Mouse (Mus musculus): ENCODE data around the gene Lyar.

Gene Lyar

DNA sequence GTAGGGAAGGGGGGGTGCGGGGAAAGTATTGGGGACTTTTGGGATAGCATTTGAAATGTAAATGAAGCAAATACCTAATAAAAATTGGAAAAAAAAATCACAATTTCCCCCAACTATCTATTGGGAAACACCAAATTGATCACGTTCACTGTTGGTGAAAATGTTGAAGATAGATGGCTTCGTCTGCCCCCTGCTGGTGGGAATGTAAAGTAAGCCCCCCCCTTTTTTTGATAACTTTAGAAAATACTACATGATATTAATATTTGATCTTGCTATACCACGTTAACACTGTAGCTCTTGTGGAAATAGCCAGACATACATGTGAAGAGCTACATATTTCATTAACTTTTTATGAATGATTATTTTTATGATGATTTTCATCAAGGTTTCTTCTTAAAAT, 34.9 kb downstream of the Lyar start:
- in situ Hi-C loops (cut with MseI, MboI) = no loop called here

DNA sequence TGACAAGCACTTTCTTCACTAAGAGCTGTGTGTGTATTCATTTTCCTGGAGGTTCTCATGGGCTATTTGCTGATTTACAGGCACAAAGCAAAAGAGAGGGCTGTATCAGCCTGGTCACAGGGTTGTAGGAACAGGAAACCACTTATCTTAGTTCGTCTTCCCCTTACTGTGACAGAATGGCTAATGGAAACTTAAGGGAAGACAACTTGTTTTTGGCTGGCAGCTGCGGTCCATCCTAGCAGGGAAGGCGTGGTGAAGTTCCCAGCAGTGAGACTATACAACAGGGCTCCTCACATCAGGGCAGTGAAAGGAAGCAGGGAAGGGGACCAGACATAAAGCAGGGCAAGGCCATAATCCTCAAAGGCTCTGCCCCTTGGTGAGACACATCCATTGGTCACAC, 35.4 kb downstream of the Lyar start:
- in situ Hi-C loops (cut with MseI, MboI) = no loop called here

DNA sequence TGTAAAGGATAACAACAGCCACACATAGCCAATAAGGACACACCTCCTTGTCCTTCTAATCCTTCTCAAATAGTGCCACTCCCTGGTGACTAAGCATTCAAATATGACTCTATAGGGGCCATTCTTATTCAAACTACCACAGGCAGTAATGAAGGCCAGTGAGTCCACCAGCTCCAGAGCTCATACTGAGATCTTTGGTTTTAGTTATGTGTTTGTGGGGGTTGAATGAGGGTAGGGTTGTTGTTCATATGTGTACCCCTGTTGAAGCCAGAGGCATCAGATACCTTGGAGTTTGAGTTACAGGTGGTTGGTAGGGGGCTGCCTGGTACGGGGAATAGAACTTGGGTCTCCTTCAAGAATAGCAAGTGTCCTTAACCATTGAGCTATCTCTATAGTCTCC, 36.3 kb downstream of the Lyar start:
- in situ Hi-C loops (cut with MseI, MboI) = no loop called here

DNA sequence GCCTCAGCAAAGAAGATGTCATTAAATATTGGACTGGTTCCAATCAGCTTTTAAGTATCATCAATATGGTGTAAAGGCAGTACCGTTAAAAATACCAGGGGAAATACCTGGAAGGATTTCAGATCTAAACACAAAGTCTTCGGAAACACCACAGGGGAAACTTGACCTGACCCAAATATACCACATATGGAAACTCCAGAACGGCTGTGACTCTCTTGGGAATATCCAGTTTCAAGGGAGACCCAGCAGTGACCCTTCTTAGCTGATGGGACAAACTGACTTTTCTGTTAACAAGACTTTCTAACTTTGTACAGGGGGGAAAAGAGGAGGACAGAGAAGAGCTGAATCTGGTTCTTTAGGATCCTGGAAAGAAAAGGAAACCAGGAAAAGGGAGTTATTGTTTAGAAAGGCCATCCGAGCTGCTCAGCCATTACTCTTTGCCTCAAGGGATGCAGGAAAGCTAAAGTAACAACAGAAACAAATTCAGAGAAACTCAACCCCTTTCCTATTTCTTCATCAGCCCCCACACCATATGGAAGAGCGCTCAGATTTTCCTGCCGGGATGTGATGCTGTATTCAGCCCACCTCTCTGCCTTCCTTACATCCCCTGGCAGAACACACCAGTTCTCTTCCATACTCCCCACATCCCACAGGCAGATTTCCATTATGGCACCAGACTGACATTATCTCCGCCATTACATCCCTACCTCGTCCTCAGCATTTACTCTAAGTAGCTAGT, 37.9 kb downstream of the Lyar start:
- in situ Hi-C loops (cut with MseI, MboI) = no loop called here

DNA sequence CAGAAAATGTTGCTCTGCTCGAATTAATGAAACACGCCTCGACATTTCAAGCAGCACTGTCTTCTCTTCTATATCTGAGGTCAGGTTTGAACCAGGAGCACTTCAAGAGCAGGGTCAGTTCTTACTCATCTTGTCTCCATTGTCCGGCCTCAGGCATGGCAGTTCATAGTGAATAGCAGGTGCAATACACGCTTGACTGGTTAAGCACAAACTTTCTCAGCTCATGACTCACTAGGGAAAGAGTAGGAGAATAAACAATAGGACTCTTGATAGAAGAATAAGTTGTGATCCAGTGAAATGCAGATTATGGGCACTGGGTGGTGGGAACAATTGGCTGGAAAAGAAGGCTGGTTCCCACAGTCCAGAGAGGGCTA, 38.5 kb downstream of the Lyar start:
- in situ Hi-C loops (cut with MseI, MboI) = no loop called here

DNA sequence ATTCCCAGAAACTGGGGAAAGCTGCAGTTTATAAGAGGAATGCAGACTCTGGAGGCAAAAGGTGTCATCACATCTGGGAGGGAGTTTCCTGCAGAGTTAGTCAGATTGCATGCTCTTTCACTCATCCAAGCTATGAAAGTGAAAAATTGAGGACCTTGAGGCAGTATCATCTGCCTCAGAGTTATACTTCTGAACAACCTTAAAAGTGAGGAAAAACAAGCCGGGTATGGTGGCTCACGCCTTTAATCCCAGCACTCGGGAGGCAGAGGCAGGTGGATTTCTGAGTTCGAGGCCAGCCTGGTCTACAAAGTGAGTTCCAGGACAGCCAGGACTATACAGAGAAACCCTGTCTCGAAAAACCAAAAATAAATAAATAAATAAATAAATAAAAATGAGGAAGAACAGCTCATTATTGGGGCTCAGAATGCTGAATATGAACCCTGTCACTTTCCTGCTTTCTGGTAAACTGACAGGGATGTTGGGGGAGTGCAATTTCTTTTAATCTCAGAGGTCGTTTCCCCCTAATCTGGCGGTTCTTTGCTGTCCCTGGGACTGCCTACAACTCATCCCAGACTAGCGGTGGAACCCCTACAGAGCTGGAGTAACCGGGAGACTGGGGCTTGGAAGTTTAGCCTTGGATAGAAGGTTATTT, 39.3 kb downstream of the Lyar start:
- in situ Hi-C loops (cut with MseI, MboI) = no loop called here

DNA sequence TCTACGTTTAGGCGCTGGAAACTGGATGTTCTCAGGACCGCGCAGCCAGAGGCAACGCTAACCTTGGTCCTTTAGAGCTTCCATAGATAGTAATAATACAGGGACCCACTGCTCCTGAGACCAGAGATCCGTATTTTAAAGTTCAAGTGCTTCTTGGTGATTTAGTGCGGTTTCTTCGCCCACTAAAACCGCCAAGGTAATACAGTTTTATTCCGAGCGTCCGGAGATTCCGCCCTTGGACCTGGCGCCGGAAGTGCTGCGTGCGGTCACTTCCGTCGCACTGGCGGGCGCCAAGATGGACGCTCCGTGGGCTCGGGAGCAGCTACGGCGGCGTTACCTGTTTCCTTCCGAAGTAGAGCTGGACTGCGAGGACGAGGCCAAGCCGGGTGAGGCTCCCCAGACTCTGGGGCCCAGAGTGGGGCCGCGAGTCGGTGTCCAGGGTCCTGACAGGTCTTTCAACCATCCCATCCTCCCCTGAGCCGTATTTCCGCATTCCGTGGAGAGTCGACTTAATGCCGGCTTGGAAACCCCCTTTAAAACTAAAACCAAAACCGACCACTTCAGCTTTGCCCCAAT, 39.9 kb downstream of the Lyar start, which contains the start of gene Tmem128:
Gene Tmem128 (plus strand): TSS at position 79 of the 576 bp plus-strand sequence.
- in situ Hi-C loops (cut with MseI, MboI) = no loop called here

DNA sequence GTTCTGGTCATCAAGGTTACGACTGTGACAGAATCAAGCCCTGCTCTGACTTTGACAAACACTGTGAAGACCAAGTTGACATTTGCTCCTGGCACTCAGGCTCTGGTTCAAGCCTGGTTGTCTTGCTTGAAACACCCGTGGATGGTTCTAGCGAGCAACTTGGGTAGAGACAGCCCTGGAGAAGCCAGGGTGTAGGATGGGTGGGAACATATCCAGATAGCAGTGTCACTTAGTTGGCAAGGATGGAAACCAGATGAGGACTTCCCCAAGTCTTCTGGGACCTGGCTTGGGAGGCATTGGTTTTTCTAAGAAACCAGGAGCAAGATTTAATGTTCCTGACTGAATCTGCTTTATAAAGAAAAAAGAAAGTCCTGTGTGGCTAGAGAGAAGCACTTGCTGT, 50.7 kb downstream of the Lyar start:
- in situ Hi-C loops (cut with MseI, MboI) = no loop called here

DNA sequence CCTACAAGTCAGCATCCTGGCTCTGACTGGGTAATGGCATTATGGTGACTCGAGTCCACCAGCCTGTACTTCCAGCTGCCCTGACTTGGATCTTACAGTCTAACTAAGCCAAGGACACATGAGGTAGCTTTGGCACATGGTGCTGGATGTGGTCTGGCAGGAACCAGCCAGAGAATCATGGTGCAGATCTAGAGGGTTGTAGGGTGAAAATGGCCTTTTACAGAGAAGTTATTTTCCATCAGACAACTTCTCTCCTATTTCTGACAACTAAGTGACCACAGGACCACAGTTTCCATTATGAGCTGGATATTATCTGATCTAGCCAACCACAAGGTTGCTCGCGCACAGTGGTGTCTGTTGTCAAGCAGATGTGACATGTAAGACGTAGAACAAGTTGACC, 53.6 kb downstream of the Lyar start:
- in situ Hi-C loops (cut with MseI, MboI) = no loop called here

DNA sequence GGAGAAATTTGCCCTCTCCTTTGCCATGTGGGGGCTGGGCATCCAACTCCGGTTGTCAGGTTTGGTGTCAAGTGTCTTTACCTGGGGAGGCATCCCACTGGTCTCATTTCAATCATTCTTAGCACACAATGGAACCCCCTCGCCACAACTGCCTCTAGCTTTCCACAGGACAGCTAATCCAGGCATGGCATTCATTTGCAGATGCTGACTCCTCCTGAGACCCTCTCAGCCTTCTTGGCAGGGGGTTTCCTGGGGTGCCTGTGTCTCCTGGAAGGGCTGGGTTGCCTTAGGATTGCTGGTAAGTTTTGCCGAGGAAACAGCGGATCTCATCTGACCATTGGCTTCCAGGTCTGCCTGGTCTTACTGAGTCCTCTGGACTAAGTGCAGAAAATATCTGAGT, 55.5 kb downstream of the Lyar start, which contains the start of gene Otop1:
Gene Otop1 (plus strand): TSS at position 202 of the 400 bp plus-strand sequence.
- in situ Hi-C loops (cut with MseI, MboI) = no loop called here

DNA sequence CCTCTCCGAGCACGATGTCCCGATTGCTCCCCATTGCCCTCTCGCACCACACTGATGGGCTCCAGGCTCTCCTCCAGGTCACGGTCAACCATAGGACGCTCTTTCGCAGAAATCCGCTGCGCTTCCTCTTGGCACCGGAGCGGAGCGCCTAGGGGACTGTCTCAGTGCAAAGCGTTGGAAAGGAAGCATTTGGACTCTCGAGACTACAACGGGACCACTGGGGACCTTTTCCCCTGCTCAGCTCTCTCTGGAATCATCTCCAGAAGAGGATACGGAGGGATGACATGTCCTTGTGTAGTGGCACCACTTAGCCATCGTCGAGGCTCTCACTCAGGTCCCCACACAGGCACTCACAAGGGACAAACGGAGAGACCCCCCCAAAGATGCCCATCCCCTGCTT, 56.2 kb downstream of the Lyar start:
- in situ Hi-C loops (cut with MseI, MboI) = no loop called here

DNA sequence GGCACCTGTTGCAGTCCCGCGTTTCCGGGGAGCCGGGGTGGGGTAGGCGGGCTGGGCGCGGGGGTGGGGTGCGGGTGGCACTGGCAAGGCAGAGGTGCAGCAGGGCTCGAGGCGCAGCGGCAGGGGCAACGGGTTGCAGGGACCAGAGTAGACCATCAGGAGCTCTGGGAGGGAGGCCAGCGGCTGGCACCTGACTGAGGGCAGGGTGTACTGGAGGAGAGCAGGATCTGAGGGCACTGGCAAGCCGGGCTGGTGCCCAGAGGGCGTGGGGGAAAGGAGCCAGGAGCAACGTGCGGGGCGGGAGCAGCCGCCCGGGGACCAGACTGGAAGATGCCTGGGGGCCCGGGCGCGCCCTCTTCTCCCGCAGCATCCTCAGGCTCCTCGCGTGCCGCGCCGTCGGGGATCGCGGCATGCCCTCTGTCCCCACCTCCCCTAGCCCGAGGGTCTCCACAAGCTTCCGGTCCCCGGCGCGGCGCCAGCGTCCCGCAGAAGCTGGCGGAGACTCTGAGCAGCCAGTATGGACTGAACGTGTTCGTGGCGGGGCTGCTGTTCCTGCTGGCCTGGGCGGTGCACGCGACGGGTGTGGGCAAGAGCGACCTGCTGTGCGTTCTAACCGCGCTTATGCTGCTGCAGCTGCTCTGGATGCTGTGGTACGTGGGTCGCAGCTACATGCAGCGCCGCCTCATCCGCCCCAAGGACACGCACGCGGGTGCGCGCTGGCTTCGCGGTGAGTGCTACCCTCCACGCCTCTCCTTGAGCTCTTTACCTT, 57.0 kb downstream of the Lyar start:
- in situ Hi-C loops (cut with MseI, MboI) = no loop called here

DNA sequence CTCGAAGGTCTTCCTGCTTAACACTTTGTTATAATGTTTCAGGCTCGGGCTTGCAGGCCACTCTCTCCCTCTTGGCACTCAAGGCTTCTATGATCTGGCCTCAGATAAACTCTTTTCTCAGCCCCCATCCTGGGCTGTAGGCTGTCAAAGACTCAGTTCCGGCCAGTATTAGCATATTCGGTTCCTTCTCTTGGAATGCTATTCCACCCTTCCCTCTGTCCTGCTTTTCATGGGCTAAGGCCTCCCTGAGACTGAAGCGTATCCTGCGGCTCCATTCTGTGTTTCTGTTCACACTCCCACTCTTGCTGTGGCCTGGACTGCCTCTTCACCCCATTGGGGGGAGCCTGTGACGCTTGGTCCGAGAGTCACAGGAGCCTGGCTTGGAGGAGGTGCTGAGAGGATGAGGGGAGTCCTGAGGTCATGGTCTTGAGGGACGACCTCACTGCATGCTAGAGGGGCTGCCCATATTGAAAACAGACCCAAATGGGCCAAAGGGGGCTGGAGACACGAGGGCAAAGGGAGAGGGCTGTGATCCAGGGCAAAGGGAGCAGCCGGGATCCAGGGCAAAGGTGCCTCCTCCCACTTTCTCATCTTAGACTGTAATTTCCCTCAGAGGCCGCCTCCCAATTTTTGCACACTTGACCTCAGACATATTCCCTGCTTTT, 57.8 kb downstream of the Lyar start:
- in situ Hi-C loops (cut with MseI, MboI) = no loop called here

DNA sequence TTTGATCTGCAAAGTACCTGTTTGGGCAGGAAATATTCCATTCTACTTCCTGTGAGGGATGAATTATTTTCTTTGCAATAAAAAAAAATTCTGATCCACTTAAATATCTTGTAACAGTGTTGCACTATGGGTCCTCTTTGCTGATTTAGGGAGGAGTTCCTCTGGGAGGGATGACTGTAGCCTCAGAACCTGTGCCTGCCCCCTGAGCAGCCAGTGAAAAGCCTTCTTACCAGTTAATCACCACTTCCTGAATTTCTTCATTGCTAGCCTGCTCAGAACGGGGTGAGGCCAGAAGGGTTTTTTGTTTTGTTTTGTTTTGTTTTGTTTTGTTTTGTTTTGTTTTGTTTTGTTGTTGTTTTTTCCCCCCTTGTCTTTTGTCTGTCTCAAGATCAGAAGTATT, 59.8 kb downstream of the Lyar start:
- in situ Hi-C loops (cut with MseI, MboI) = no loop called here
